Mouse (Mus musculus): ENCODE data around the gene Usf1. TPM values are rescaled to one million over a fixed set of nuclear protein-coding genes. Genes with fewer than 3 reads are reported as not detected.

Gene Usf1
- total RNA-seq, 2 experiments from 2014 or later, result 126 to 128 TPM

DNA sequence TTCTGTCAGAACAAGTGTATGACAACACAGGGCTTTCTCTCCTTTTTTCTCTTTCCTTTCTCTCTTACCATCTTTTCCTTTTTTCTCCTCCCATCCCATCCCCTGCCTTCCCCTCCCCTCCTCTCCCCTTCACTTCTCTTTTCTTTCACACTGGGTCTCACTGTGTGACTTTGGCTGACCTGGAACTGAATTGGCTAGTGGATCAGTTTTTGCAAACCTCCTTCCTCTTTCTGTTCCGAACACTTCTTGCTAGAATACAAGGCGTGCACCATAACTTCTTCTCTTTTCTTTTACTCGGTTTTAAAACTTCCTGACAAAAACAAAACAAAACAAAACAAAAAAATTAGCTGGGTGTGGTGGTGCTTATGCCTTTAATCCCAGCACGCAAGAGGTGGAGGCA lies 55.5 kb downstream of the Usf1 start:
- H3K4me3 ChIP-seq, result no peak overlapping the region
- no peak for DNase-seq (ENCODE audit: low spot score in 2 of 2)
- TF ChIP-seq CTCF (conservative IDR thresholded peaks at IDR 0.05), result no peak
- no peak overlapping the region for H3K27ac ChIP-seq

Other genes starting within 250 kb of the Usf1 start
- 10 to 100 TPM; 40.4 to 40.9 TPM for gene Pcp4l1, start 215.0 kb upstream of the Usf1 start, total RNA-seq (2021)
- under 1 TPM in 1 of 2 experiments, not detected in 1; 0.15 TPM for gene Nr1i3, start 197.3 kb upstream of the Usf1 start, total RNA-seq (2021)
- 10 to 100 TPM; 70.8 to 76.7 TPM for gene Tomm40l, start 188.8 kb upstream of the Usf1 start, total RNA-seq (2021)
- gene Apoa2, start 186.3 kb upstream of the Usf1 start, total RNA-seq (2021), result 1 to 10 TPM; 1.2 to 1.9 TPM
- 10 to 100 TPM; 14.9 to 17.2 TPM for gene Fcer1g, start 176.9 kb upstream of the Usf1 start, total RNA-seq (2021)
- 10 to 100 TPM in 1 of 2 experiments, 1 to 10 TPM in 1; 9.6 to 10.9 TPM for gene Adamts4, start 160.9 kb upstream of the Usf1 start, total RNA-seq (2021)
- gene Ndufs2, start 159.9 kb upstream of the Usf1 start, total RNA-seq (2021), result 100 to 1,000 TPM; 254 to 273 TPM
- gene B4galt3, start 141.0 kb upstream of the Usf1 start, total RNA-seq (2021), result 10 to 100 TPM; 73.1 to 79.3 TPM
- 10 to 100 TPM; 31.2 to 42.1 TPM for gene Ppox, start 130.1 kb upstream of the Usf1 start, total RNA-seq (2021)
- gene Usp21, start 123.3 kb upstream of the Usf1 start, total RNA-seq (2021), result 10 to 100 TPM; 61.9 to 76.6 TPM
- 100 to 1,000 TPM; 105 to 113 TPM for gene Ufc1, start 116.3 kb upstream of the Usf1 start, total RNA-seq (2021)
- 10 to 100 TPM; 36.1 to 37.4 TPM for gene Dedd, start 82.2 kb upstream of the Usf1 start, total RNA-seq (2021)
- gene Nit1, start 65.7 kb upstream of the Usf1 start, total RNA-seq (2021), result 10 to 100 TPM; 42.8 to 45.9 TPM
- 100 to 1,000 TPM; 154 to 163 TPM for gene Pfdn2, start 65.6 kb upstream of the Usf1 start, total RNA-seq (2021)
- gene Klhdc9, start 50.5 kb upstream of the Usf1 start, total RNA-seq (2021), result 1 to 10 TPM; 7.7 to 8.7 TPM
- gene Nectin4, start 41.2 kb upstream of the Usf1 start, total RNA-seq (2021), result 1 to 10 TPM; 5.1 to 6.1 TPM
- 1 to 10 TPM; 1.9 to 2.2 TPM for gene Arhgap30, start 22.4 kb upstream of the Usf1 start, total RNA-seq (2021)
- gene Tstd1, start 7.6 kb downstream of the Usf1 start, total RNA-seq (2021), result 1 to 10 TPM; 4.1 to 5.6 TPM
- 1 to 10 TPM; 5.7 to 6.9 TPM for gene F11r, start 26.2 kb downstream of the Usf1 start, total RNA-seq (2021)
- 1 to 10 TPM; 6.2 to 7.2 TPM for gene Alyref2, start 92.2 kb downstream of the Usf1 start, total RNA-seq (2021)
- not detected for gene Itln1, start 124.0 kb downstream of the Usf1 start, total RNA-seq (2021)
- not detected for gene Cd244a, start 147.9 kb downstream of the Usf1 start, total RNA-seq (2021)
- not detected for gene Ly9, start 196.1 kb downstream of the Usf1 start, total RNA-seq (2021)
- not detected for gene Slamf7, start 241.7 kb downstream of the Usf1 start, total RNA-seq (2021)

All from layer of hippocampus, adult 2 months (tissue).